Mouse (Mus musculus) c-Kit-positive CD71-negative TER-119-negative erythroid progenitor cells, embryonic 14.5 days (primary cell): ENCODE results near the gene Myo1e.
"Not testable (repeated sequence)": the region's sequence is repeated elsewhere in the genome, so short reads cannot be mapped to it uniquely, and the experiment has no call there.

ENCODE experiments used
- DNase-seq: peaks from one replicate; pipeline ENCODE4 v3.0.0-alpha.2; 2013; ENCODE audit warnings: low read depth

The Myo1e gene

DNA sequence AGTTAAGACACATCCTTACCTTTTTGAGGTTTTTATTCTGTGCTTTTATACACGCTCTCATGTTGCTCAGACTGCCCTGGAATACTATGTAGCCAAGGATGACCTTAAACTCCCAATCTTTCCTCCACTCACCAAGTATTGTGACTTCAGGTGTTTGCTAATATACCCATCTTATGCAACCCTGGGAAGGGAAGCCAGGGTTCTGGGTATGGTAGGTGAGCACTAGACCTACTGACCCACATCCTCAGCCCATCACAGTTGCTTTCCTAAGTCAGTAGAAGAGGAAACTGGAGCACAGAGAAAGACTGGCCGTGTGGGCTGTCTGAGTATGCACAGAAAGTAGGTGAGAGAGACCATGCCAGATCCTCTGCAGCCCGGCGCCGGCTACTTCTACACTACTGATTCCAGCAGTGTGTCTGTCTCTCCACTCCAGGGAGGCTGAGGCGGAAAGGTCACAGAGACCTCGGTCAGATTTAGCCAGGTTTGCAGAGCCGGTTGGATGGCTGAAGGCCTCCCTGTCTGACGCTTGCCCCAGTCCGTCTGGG, 44.4 kb downstream of the Myo1e start:
- DNase-seq, result no peak

GRCm38 (mm10) chr9:70253016-70253415, 45.9 kb downstream of the Myo1e start:
- no peak for DNase-seq

DNA sequence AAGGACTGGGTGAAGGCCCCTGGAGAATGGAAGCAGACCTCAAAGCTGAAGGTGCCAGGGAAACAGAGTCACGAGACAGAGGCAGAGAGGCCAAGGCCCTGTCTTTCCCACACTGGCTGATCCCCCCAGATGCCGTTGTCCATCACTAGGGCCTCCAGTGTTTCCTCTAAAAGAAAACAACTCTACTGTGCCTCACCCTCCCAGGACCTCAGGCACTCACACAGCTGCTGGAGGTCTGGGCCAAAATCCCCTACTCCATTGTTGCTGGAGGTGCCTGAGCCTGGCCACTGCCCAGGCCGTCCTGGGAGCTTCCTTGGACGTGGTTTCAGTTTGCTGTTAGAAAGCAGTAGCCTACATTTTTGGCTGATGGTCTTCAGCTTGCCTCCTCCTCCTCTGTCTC, 47.9 kb downstream of the Myo1e start:
- DNase-seq, result no peak

DNA sequence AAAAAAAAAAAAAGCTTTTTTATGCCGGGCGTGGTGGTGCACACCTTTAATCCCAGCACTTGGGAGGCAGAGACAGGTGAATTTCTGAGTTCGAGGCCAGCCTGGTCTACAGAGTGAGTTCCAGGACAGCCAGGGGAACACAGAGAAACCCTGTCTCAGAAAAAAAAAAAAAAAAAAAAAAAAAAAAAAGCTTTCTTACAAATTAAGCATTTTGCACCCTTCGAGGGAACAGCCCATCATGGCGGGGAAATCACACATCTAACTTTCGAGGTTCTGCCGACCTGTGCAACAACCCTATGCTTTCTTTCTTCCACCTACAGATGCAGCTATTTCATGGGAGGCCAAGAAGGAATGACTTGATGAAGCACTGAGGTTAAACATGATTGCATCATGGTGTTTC, 48.9 kb downstream of the Myo1e start:
- DNase-seq, result not testable (repeated sequence)

- no peak for DNase-seq
These were observed 50.3 kb downstream of the Myo1e start for GRCm38 (mm10) chr9:70257289-70258101.

DNA sequence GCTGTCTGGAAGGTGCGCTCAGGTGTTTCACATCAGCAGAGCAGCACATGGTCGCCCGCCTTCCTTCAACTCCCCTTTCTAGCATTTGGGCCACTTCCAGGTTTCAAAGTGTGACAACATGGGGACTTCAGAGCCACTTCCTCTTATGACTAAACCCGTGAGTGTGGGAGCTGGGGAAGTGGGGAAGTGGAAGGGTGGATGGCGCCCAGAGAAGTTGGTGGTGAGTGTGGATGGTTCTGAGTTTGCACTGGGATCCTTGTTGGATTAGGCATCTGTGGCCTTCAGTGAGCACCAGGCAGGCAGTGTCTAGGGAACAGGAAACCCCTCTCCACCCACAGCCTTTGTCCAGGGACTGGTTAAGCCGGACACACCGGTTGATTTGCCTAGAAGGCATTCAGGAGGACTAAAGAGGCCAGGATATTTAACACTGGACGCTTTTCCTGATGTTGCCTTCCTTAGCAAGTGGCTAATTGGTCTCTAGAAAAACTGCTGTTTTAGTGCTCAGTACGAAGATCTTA, 53.2 kb downstream of the Myo1e start:
- DNase-seq, result no peak

DNA sequence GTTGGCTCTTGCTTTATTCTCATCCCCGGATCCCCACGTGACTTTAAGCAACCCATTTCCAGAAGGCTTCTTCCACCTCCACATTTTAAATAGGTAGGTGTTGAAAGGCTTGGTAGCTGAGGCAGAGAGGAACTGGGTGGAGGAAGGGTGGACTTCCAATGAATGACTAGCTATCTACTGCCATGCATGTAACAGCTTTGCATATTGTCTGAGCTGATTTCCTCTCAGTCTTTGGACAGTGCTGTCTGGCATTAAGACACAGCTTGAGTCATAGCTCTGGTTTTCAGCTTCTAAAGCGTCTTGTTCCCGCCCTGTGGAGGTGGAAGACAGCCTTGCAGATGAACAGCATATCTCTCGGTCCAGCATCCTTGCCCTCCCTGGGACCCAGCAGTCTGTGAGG, 54.5 kb downstream of the Myo1e start:
- no peak for DNase-seq

DNA sequence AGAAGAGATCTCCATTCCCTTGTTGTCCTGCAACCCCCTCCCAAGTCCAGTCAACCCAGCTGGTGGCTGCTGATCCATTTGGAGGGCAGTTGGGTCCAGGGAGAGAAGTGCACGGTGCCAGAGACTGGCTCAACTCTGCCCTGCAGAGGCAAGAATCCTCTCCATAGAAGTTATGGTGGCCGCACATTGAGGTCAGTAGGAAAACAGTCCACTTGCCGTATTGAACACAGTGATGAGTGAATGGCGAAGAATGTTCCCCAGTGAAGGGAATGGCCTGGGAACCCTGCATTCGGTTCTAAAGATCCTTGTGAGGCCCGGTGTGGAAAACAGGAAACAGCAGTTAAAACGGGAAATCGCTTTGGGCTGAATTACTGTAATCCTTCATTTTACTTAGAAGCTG, 56.0 kb downstream of the Myo1e start:
- no peak for DNase-seq

- no peak for DNase-seq
These were observed 56.6 kb downstream of the Myo1e start for GRCm38 (mm10) chr9:70263735-70264134.

DNA sequence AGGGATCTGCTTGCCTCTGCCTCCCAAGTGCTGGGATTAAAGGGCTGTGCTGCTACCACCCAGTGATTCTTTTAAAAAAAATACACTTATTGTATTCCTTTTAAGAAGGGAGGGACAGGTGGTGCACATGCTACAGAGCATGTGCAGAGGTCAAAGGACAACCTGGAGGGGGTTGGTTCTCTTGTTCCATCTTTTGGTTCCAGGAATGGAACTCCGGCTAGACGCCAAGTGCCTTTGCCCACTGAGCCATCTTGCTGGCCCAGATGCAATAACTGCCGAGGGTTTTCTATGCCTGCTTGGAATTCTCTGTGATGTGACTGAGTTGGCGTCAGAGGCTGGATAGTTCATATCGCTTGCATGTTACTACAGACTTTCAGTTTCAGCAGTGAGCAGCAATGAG, 58.4 kb downstream of the Myo1e start:
- no peak for DNase-seq

DNA sequence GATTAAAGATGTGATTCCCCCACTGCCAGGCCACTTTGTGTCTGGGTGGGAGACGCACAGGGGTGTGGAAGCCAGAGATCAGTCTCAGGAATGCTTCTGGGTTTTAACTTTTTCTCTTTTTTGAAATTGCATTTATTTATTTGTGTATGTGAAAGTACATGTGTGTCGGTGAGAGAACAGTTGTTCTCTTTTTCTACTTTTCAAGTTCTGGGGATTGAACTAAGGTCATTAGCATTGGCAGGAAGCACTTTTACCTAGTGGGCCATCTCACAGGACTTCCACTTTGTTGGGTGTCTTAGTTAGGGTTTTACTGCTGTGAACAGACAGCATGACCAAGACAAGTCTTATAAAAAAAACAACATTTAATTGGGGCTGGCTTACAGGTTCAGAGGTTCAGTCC, 59.0 kb downstream of the Myo1e start:
- DNase-seq, result no peak

DNA sequence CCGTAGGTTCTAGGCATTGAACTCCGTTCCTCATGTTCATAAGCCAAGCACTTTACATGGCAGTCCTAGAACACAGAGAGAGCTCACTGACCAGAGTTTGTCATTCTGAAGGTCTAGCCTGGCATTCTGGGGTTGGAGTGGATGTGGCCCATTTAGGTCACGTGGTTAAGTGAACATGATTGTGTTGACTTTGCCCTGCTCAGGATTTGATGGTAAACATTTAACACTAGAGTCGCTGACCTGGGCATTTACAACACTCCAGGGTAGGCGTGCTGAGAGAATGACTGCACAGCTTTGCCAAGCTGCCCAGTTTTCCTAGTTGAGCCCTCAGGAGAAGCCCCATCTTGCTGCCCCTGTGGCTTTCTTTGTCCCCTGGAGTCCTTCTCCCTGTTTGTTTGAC, 60.0 kb downstream of the Myo1e start:
- no peak for DNase-seq

- no peak for DNase-seq
These were observed 62.2 kb downstream of the Myo1e start for GRCm38 (mm10) chr9:70269349-70269748.

DNA sequence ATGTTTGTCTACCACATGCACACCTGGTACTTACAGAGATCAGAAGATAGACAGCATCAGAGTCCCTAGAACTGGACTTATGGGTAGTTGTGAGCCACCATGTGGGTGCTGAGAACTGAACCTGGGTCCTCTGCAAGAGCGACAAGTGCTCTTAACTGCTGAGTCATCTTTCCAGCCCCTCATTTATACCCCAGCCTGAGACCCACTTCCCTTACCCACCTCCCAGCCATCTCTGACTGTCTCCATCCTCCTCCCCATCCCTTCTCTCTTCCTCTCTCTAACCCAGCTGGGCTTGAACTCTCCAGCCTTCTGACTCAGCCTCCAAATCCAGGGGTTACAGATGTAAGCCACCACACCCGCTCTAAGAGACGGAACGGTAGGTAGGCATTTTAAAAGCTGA, 63.3 kb downstream of the Myo1e start:
- DNase-seq, result no peak

DNA sequence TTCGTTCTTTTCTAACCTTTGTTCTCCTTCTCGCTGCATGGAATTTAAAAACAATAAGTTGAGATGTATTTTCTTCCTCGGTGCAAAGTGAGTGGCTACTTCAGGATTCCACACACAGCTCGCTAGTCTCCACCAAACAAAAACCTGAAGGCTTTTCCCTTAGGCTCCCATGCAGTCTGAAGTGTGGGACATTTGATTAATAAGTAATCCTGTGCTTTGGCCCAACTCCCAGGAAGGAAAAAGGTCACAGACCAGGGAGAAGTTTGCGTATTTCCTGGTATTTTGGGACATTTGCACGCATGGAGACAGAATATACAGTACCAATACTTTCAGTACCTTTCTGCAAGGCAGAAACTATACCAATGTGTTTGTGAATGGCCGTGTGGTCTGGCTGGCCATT, 64.0 kb downstream of the Myo1e start:
- DNase-seq, result no peak

GRCm38 (mm10) chr9:70271631-70272030, 64.5 kb downstream of the Myo1e start:
- no peak for DNase-seq

DNA sequence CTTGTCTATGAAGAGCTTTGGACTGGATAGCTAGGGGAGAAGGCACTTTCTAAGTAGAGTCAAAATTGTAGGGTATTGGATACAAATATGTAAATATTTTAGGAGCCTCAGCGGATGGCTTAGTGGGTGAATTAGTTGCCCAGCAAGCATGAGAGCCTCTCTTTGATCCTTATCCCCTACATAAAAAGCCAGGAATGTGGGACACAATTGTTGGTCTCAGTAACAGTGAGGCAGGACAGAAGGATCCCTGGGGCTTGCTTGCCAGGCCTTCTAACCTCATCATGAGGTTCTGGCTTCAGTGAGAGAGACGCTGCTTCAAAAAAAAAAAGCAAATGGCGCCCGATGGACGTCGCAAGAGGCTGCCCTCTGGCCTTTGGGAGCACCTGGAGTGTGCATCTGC, 66.9 kb downstream of the Myo1e start:
- no peak for DNase-seq

- DNase-seq, result no peak
These were observed 67.3 kb downstream of the Myo1e start for GRCm38 (mm10) chr9:70274476-70274875.

DNA sequence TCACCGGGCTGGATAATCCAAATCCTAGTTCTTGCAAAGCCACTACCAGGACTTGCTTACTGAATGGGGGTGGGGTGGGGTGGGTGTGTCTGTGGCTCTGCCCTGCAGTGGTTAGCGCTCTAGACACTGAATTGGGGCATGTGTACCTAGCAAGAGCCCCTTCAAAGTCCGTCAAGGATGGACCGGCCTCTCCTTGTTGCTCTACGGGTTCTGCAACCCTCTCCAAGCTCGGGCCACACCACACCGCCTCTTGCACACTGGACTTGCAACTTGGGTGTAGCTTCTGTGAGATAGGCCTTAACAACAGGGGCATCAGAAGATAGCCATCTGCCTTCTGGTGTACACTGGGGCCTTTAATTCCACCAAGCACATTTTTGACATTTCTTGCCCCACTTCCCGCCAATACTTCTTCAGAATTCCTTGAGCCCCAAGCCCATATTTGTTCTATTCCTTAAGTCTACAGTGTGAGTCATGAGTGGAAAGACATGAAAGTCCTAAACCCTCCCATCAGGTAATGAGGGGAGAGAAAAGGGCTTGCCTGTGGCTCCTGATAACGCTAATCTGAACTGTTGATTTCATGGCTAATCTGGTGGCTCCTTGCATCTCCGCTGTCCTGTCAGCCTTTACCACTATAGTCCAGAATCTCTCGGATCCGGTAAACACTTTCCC, 67.9 kb downstream of the Myo1e start:
- no peak for DNase-seq

DNA sequence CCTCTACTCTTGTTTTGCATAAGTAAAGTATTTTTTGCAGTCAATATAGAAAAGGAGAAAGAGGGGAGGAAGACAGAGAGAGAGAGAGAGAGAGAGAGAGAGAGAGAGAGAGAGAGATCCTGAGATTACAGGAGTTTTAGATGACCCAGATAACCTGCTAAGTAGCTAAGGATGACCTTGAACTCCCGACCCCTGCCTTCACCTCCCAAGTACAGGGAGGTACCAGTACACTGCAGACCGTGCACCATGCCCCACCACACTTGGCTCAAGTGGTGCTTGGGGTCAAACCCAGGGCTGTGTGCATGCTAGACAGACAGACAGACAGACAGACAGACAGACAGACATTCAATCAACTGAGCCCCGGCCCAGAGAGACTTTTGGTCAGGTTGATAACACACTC, 69.9 kb downstream of the Myo1e start:
- DNase-seq, result no peak

GRCm38 (mm10) chr9:70277529-70277982, 70.4 kb downstream of the Myo1e start:
- DNase-seq, result no peak

DNA sequence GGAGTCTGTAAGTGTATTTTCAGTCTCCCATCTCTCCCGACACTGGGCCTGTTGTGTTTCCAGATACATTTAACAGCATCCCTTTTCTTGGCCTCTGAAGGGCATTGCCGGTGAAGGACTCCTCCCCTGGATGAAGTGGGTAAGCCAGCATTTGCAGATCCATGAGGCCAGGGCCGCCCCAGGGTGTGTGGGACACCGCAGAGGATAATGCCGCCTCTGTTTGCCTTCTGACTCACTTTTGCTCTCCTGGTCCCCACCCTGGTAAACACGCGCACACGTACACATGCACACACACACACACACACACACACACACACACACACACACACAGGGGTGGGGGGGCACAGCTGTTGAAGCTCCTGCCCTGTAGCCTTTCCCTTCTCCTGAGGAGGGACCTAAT, 74.3 kb downstream of the Myo1e start:
- DNase-seq, result no peak

DNA sequence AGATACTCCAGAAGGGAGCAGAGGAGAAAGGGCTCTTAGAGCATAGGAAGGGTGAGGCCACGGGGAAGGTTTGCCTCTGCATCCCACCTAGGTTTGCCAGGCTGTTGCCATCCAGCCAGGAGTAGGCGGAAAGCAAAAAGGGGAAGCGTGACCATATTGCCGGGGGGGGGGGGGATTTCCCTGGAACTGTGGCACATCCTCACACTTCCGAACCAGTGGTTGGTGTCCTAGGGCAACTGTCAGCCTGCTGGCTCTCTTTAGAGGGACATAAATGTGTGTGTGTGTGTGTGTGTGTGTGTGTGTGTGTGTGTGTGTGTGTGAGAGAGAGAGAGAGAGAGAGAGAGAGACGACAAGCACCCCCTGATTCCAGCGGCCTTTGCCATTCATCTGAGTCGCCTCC, 75.0 kb downstream of the Myo1e start:
- DNase-seq, result no peak
